Mouse (Mus musculus): ENCODE measurements around the gene Rundc1.
"Not testable (repeated sequence)": the region's sequence is repeated elsewhere in the genome, so short reads cannot be mapped to it uniquely, and the experiment has no call there.

Gene Rundc1

GRCm38 (mm10) chr11:101424925-101425813 lies at the start of gene Rundc1, which contains the start of gene Ptges3l:
Rundc1 (plus strand) TSS chr11:101425085.
Ptges3l (minus strand) TSS chr11:101425333.
- DNase-seq (ENCODE audit: low read depth, low spot score) = peak; percentile 95

GRCm38 (mm10) chr11:101378196-101378595 lies 46.7 kb upstream of the Rundc1 start:
- DNase-seq (ENCODE audit: low read depth, low spot score) = not testable (repeated sequence)

GRCm38 (mm10) chr11:101378926-101379325 lies 46.0 kb upstream of the Rundc1 start:
- DNase-seq (ENCODE audit: low read depth, low spot score) = no peak

GRCm38 (mm10) chr11:101381817-101382216 lies 43.1 kb upstream of the Rundc1 start:
- DNase-seq (ENCODE audit: low read depth, low spot score) = no peak

GRCm38 (mm10) chr11:101395110-101395509 lies 29.8 kb upstream of the Rundc1 start:
- peak; percentile 77 for DNase-seq (ENCODE audit: low read depth, low spot score)

GRCm38 (mm10) chr11:101415306-101415705 lies 9.6 kb upstream of the Rundc1 start:
- DNase-seq (ENCODE audit: low read depth, low spot score) = peak; percentile 11

GRCm38 (mm10) chr11:101416433-101417100 lies 8.3 kb upstream of the Rundc1 start:
- DNase-seq (ENCODE audit: low read depth, low spot score) = no peak

- DNase-seq (ENCODE audit: low read depth, low spot score) = peak; percentile 89
Observed at GRCm38 (mm10) chr11:101417101-101417855, 7.6 kb upstream of the Rundc1 start, which contains the start of gene Aarsd1. Aarsd1 (minus strand) TSS chr11:101417615.

GRCm38 (mm10) chr11:101418991-101419390 lies 5.9 kb upstream of the Rundc1 start:
- no peak for DNase-seq (ENCODE audit: low read depth, low spot score)

- no peak for DNase-seq (ENCODE audit: low read depth, low spot score)
Observed at GRCm38 (mm10) chr11:101419610-101420009, 5.3 kb upstream of the Rundc1 start.

GRCm38 (mm10) chr11:101420148-101420547 lies 4.7 kb upstream of the Rundc1 start:
- no peak for DNase-seq (ENCODE audit: low read depth, low spot score)

GRCm38 (mm10) chr11:101424105-101424851 lies 607 bp upstream of the Rundc1 start, which contains the start of gene Gm27029:
Gm27029 (minus strand) TSS chr11:101424796.
- no peak for DNase-seq (ENCODE audit: low read depth, low spot score)

GRCm38 (mm10) chr11:101426165-101426564 lies 1.3 kb downstream of the Rundc1 start:
- DNase-seq (ENCODE audit: low read depth, low spot score) = no peak

- no peak for DNase-seq (ENCODE audit: low read depth, low spot score)
Observed at GRCm38 (mm10) chr11:101431327-101431726, 6.4 kb downstream of the Rundc1 start.

GRCm38 (mm10) chr11:101433396-101433795 lies 8.5 kb downstream of the Rundc1 start:
- no peak for DNase-seq (ENCODE audit: low read depth, low spot score)

- no peak for DNase-seq (ENCODE audit: low read depth, low spot score)
Observed at GRCm38 (mm10) chr11:101435831-101436230, 10.9 kb downstream of the Rundc1 start.

GRCm38 (mm10) chr11:101436916-101437315 lies 12.0 kb downstream of the Rundc1 start:
- DNase-seq (ENCODE audit: low read depth, low spot score) = no peak

- not testable (repeated sequence) for DNase-seq (ENCODE audit: low read depth, low spot score)
Observed at GRCm38 (mm10) chr11:101438006-101438405, 13.1 kb downstream of the Rundc1 start.

GRCm38 (mm10) chr11:101441450-101442126 lies 16.7 kb downstream of the Rundc1 start:
- not testable (repeated sequence) for DNase-seq (ENCODE audit: low read depth, low spot score)

- peak; percentile 100 for DNase-seq (ENCODE audit: low read depth, low spot score)
Observed at GRCm38 (mm10) chr11:101442127-101442693, 17.3 kb downstream of the Rundc1 start, which contains the start of gene Rpl27. Rpl27 (plus strand) TSS chr11:101442298.

All from mesoderm, embryonic 11.5 days (tissue).